Mouse (Mus musculus): ENCODE measurements at regions not wholly inside any gene's neighbourhood (a gene's known extent, or its start where the extent isn't known, plus 50 kb on each side); places are given as distances from the start of the nearest gene placed in this dataset.

DNA sequence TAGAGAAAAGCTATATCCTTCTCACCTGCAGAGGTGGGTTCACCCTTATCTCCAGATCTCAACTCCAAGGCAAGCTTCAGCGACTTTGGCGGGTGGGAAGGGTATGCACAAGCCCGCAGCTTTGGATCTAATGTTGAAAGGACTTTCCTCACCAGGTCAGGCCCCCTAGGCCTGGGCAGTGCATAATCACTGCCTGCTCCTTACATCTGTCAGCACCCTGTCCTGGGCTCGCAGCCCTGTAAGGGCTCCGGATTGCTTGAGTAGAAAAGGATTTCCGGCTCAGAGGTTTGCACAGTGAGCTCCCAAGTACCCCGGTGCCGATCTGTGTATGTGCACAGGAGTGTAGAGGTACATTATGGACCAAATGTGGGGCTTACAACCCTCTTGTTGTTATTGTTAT lies 68.8 kb upstream of the 1600014C23Rik start:
- no peaks in the 10 kb centered on the region for H3K36me3 ChIP-seq (ENCODE audit: control insufficient read depth, insufficient read depth, low read length, poor library complexity, severe bottlenecking)
- no peak for DNase-seq (ENCODE audit: low read depth, low spot score)
- no peaks in the 10 kb centered on the region for H3K27me3 ChIP-seq (ENCODE audit: control insufficient read depth, insufficient read depth, low read length, poor library complexity, severe bottlenecking)

DNA sequence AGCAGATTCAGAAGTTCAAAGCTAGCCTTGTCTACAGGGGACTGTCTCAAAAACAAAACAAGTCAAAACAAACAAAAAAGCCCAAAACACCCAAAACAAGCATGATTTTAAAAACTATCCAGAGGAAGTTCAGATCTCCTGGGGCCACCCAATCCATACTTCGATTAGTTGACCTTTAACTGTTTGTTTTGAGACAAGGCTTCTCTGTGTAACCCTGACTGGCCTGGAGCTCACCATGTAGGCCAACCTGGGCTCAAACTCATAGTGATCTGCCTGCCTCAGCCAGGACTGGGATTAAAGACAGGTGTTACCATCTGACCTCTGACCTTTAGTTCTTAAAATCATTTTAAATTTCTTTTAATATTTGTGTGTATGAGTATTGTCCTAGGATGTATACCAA lies 66.1 kb upstream of the 1600014C23Rik start:
- no peak for DNase-seq (ENCODE audit: low read depth, low spot score)

DNA sequence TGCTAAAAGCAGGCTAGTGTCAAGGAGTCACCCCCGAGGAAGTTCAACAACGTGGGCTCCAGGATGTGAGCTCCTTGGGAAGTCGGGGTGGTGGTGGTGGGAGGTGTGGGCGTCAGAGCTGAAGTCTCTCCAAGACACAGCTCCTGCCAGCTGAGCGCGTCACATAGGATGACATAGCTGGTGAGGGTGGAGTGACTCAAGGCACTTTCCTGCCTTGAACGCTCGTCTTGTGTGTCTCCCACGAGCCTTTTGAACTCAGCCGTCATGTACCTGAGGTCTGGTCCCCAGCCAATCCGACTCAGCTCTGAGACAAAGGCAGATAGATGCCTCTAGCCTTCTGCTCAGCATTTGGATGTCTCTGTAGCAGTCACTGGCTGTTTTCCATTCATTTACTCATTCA lies 65.4 kb upstream of the 1600014C23Rik start:
- DNase-seq (ENCODE audit: low read depth, low spot score), result no peak
- H3K27me3 ChIP-seq (ENCODE audit: control insufficient read depth, insufficient read depth, low read length, poor library complexity, severe bottlenecking), result no peaks in the 10 kb centered on the region
- no peaks in the 10 kb centered on the region for H3K36me3 ChIP-seq (ENCODE audit: control insufficient read depth, insufficient read depth, low read length, poor library complexity, severe bottlenecking)

More for the DNA sequence above, 66.1 kb upstream of the 1600014C23Rik start:
- Histone ChIP-seq H3K27me3 (ENCODE audit: control insufficient read depth, insufficient read depth, low read length, poor library complexity, severe bottlenecking) (no peaks in the 10 kb centered on the region), H3K36me3 (ENCODE audit: control insufficient read depth, insufficient read depth, low read length, poor library complexity, severe bottlenecking) (no peaks in the 10 kb centered on the region)

DNA sequence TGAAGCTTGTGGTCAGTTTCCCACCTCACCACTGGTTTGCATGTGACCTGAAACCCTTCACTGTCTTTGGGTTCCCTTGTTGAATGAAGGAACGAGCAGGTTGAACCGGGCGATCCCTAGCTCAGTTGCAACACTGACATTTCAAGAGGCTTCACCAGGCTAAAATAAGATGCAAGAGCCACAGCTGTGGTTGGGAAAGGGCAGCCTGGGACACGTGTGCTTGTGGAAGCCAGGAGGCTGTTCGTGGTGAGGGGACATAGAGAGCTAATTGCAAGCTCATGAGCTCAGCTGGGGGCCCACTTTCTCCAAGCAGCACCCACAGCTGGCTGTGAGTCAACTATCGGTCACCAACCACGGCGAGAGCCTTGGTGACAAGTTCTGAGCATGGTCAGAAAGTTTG lies 64.8 kb upstream of the 1600014C23Rik start:
- Histone ChIP-seq H3K36me3 (ENCODE audit: control insufficient read depth, insufficient read depth, low read length, poor library complexity, severe bottlenecking) (no peaks in the 10 kb centered on the region), H3K27me3 (ENCODE audit: control insufficient read depth, insufficient read depth, low read length, poor library complexity, severe bottlenecking) (no peaks in the 10 kb centered on the region)
- DNase-seq (ENCODE audit: low read depth, low spot score), result no peak

DNA sequence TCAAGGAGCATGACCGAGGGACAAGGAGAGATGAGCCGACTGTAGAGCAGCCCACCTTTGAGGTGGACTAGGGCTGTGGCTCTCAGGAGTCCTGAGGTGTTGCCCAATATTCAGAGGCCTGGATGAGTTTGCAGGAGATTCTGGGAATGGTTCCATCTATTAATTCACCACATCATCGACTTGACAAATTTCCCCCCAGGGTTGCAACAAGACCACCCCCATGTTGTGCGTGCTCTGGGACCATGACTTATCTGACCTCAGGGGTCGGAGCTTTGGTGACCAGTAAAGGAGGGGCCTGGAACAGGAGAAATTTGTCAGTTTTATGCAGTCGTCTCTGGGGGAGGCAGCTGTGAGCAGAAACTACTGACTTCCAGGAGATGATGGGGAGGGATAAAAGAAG lies 63.5 kb upstream of the 1600014C23Rik start:
- H3K36me3 ChIP-seq (ENCODE audit: control insufficient read depth, insufficient read depth, low read length, poor library complexity, severe bottlenecking), result no peaks in the 10 kb centered on the region
- no peak for DNase-seq (ENCODE audit: low read depth, low spot score)
- H3K27me3 ChIP-seq (ENCODE audit: control insufficient read depth, insufficient read depth, low read length, poor library complexity, severe bottlenecking), result no peaks in the 10 kb centered on the region

DNA sequence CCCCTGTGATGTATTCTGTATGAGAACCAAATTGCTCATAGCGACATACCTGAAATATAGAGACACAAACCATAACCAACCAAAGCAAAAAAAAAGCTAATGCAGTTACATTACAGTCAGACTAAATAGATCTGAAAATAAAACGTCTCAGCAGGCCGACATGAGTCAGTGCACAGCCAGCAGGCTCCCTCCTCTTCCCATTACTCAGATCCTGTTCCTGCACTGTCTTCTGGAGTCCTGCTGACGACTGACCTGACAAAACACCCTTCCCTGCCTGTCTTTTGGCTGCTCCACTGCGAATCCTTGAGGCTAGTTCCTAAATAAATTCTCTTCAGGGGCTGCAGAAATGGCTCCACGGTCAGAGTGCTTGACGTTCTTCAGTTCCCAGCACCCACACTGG lies 61.3 kb upstream of the 1600014C23Rik start:
- Histone ChIP-seq H3K27me3 (ENCODE audit: control insufficient read depth, insufficient read depth, low read length, poor library complexity, severe bottlenecking) (no peaks in the 10 kb centered on the region), H3K36me3 (ENCODE audit: control insufficient read depth, insufficient read depth, low read length, poor library complexity, severe bottlenecking) (no peaks in the 10 kb centered on the region)
- no peak for DNase-seq (ENCODE audit: low read depth, low spot score)

DNA sequence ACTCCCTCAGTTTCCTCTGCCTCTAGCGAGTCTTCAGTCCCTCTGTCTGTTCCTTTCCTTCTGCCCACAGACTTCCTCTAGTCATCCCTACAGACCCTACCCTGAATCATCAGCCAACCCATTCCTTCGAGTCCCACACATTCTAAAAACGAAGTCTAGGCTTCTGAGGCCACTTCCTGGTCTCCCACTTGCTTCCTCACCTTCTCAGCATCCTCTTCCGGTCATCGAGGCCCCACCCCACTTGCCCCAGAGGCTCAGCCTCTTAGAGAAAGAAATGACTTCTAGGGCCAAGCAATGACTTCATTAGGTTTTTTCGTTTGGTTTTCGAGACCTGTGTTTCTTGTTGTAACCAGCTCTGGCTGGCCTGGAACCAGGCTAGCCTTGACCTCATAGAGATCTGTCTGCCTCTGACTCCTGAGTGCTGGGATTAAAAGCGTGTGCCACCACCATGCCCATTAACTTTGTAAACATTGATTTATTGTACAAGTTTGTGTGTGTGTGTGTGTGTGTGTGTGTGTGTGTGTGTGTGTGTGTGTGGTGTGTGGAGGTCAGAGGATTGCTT lies 57.4 kb upstream of the 1600014C23Rik start:
- no peak for DNase-seq (ENCODE audit: low read depth, low spot score)
- H3K27me3 ChIP-seq (ENCODE audit: control insufficient read depth, insufficient read depth, low read length, poor library complexity, severe bottlenecking), result no peaks in the 10 kb centered on the region
- H3K36me3 ChIP-seq (ENCODE audit: control insufficient read depth, insufficient read depth, low read length, poor library complexity, severe bottlenecking), result no peaks in the 10 kb centered on the region

DNA sequence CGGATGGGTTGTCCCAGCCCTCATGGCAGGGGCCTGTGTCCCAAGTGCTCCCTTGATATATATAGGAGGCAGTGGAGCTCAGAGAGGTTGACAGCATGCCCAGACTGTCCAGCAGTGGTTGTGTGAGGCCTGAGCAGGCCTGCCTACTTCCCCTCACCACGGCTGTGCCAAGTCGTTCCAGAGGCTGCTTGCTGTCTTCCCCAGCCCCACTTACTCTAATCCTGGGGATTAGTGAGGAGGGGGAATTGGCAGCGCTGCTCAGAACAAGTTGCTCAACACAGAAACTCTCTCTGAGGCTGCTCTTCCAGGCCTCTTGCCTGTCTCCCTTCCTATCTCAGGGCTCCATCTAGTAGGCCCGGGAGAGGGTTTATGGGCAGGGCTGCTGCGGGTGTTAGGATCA lies 56.1 kb upstream of the 1600014C23Rik start:
- no peaks in the 10 kb centered on the region for H3K36me3 ChIP-seq (ENCODE audit: control insufficient read depth, insufficient read depth, low read length, poor library complexity, severe bottlenecking)
- no peak for DNase-seq (ENCODE audit: low read depth, low spot score)
- no peaks in the 10 kb centered on the region for H3K27me3 ChIP-seq (ENCODE audit: control insufficient read depth, insufficient read depth, low read length, poor library complexity, severe bottlenecking)

DNA sequence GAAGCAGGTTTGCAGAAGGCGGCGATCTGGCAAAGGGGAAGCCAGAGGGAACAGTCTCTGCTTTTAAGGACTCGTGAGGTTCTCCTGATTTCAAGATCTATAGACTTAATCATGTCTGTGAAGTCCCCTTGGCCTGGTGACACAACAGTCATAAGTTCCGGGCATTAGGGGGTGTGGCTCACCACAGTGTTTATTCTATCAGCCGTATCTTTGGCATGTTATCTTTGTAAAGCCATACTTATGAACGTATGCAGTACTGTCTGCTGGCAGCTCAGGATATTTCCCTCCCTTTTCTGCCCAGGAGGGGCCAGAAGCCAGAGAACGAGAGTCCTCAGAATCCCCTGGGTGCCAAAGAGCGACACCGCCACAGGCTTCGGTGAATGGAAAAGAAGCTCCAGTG lies 51.3 kb upstream of the 1600014C23Rik start:
- H3K36me3 ChIP-seq (ENCODE audit: control insufficient read depth, insufficient read depth, low read length, poor library complexity, severe bottlenecking), result no peaks in the 10 kb centered on the region
- no peak for DNase-seq (ENCODE audit: low read depth, low spot score)
- no peaks in the 10 kb centered on the region for H3K27me3 ChIP-seq (ENCODE audit: control insufficient read depth, insufficient read depth, low read length, poor library complexity, severe bottlenecking)

DNA sequence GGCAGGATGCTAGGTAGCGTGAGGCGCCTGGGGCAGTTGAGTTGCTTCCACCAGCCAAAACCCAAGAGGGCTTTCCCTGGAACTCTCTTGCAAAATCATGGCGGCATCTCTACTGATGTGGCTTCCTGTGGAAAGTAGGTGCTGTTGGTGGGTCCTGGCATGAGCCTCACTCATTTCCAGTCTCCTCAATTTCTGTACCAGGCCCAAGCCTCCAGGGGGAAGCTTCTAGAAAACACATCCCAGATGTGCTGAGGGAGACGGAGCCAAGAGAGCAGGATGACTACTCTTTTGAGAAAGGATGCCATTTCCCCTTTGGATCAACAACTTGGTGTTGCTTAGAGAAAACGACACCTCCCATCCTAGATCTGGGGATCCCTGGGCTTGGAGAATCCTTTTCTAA lies 50.9 kb upstream of the 1600014C23Rik start:
- Histone ChIP-seq H3K36me3 (ENCODE audit: control insufficient read depth, insufficient read depth, low read length, poor library complexity, severe bottlenecking) (no peaks in the 10 kb centered on the region), H3K27me3 (ENCODE audit: control insufficient read depth, insufficient read depth, low read length, poor library complexity, severe bottlenecking) (no peaks in the 10 kb centered on the region)
- DNase-seq (ENCODE audit: low read depth, low spot score), result no peak

Measured in splenic B cell, adult 2 months (primary cell).